Mouse (Mus musculus): ENCODE measurements at regions not wholly inside any gene's neighbourhood (a gene's known extent, or its start where the extent isn't known, plus 50 kb on each side); places are given as distances from the start of the nearest gene placed in this dataset.

GRCm38 (mm10) chr1:119364901-119365300 lies 57.1 kb downstream of the Inhbb start:
- no peak for DNase-seq (ENCODE audit: low read depth, low spot score)

GRCm38 (mm10) chr1:119358096-119358495 lies 64.0 kb downstream of the Inhbb start:
- DNase-seq (ENCODE audit: low read depth, low spot score), result no peak

GRCm38 (mm10) chr1:119356916-119357315 lies 65.1 kb downstream of the Inhbb start:
- DNase-seq (ENCODE audit: low read depth, low spot score), result peak; percentile 66

GRCm38 (mm10) chr1:119355456-119355855 lies 66.6 kb downstream of the Inhbb start:
- no peak for DNase-seq (ENCODE audit: low read depth, low spot score)

- no peak for DNase-seq (ENCODE audit: low read depth, low spot score)
Measured at GRCm38 (mm10) chr1:119351567-119351966, 70.5 kb downstream of the Inhbb start.

- DNase-seq (ENCODE audit: low read depth, low spot score), result no peak
Measured at GRCm38 (mm10) chr1:119350846-119351245, 71.2 kb downstream of the Inhbb start.

- no peak for DNase-seq (ENCODE audit: low read depth, low spot score)
Measured at GRCm38 (mm10) chr1:119350296-119350695, 71.8 kb downstream of the Inhbb start.

- peak; percentile 72 for DNase-seq (ENCODE audit: low read depth, low spot score)
Measured at GRCm38 (mm10) chr1:119348456-119349208, 73.4 kb downstream of the Inhbb start.

- peak; percentile 84 for DNase-seq (ENCODE audit: low read depth, low spot score)
Measured at GRCm38 (mm10) chr1:119347749-119348148, 74.3 kb downstream of the Inhbb start.

- DNase-seq (ENCODE audit: low read depth, low spot score), result no peak
Measured at GRCm38 (mm10) chr1:119346634-119347155, 75.4 kb downstream of the Inhbb start.

- DNase-seq (ENCODE audit: low read depth, low spot score), result peak; percentile 82
Measured at GRCm38 (mm10) chr1:119345115-119345791, 76.8 kb downstream of the Inhbb start.

- DNase-seq (ENCODE audit: low read depth, low spot score), result no peak
Measured at GRCm38 (mm10) chr1:119344046-119344445, 78.0 kb downstream of the Inhbb start.

- DNase-seq (ENCODE audit: low read depth, low spot score), result peak; percentile 37
Measured at GRCm38 (mm10) chr1:119335171-119335570, 86.9 kb downstream of the Inhbb start.

GRCm38 (mm10) chr1:119330751-119331326 lies 91.2 kb downstream of the Inhbb start:
- no peak for DNase-seq (ENCODE audit: low read depth, low spot score)

GRCm38 (mm10) chr1:119329693-119330434 lies 92.2 kb downstream of the Inhbb start:
- peak; percentile 75 for DNase-seq (ENCODE audit: low read depth, low spot score)

- no peak for DNase-seq (ENCODE audit: low read depth, low spot score)
Measured at GRCm38 (mm10) chr1:119328921-119329692, 92.9 kb downstream of the Inhbb start.

GRCm38 (mm10) chr1:119324551-119324950 lies 97.5 kb downstream of the Inhbb start:
- no peak for DNase-seq (ENCODE audit: low read depth, low spot score)

GRCm38 (mm10) chr1:119322279-119322995 lies 99.6 kb downstream of the Inhbb start:
- DNase-seq (ENCODE audit: low read depth, low spot score), result no peak

GRCm38 (mm10) chr1:119321799-119322198 lies 100.2 kb downstream of the Inhbb start:
- peak; percentile 66 for DNase-seq (ENCODE audit: low read depth, low spot score)

GRCm38 (mm10) chr1:119317006-119317405 lies 105.0 kb downstream of the Inhbb start:
- no peak for DNase-seq (ENCODE audit: low read depth, low spot score)

Data from ZHBTc4 (cell line).